Mouse (Mus musculus): ENCODE measurements at regions not wholly inside any gene's neighbourhood (a gene's known extent, or its start where the extent isn't known, plus 50 kb on each side); places are given as distances from the start of the nearest gene placed in this dataset.

DNA sequence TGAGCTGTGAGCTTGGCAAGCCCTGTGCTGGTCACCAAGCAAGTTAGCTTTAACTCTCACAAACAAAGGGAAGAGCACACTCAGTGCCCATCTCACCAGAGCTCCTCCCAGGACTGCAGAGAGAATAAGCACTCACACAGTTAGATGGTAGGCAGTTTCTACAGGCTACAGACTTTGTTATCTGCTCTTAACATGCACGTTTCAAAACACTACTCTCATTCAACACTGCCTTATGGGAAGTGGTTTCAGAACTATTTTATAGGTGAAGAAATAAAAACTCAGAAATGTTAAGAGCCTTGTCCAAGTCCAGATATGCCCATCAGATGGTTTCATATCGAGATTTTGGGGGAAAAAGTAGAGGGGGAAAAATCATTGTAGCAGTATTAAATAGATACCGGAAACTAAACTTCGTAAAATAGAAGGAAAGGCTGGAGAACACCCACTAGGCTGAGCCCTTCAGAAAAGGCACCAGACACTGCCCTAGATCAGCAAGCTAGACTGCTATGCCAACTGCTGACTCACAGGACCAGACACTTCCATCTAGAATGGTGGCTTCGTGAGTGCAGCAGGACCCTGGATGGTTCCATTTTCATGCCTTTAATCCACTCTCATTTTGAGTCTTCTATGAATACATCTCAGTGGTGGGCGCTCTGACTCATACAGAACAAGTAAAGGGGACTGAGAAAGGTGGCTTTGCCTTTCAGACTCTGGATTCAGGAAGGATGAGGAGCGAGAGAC lies 51.3 kb upstream of the Serbp1 start:
- no peak for DNase-seq (ENCODE audit: low spot score)

DNA sequence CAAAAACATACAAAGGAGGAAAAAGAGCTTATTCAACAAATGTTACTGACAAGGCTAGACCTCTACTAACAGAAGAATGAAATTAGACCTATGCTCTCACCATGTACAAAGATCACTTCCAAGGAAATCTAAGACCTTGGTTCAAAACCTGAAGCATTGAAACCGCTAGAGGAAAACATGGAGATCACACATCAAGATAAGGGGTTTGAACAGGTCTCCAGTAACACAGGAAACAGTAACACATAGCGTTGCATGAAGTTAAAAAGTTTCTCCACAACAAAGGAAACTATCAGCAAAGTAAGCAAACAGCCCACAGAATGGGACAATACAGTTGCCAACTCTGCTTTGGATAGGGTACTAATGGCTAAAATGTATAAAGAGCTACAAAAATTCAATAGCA lies 53.3 kb upstream of the Serbp1 start:
- DNase-seq (ENCODE audit: low spot score) = no peak

DNA sequence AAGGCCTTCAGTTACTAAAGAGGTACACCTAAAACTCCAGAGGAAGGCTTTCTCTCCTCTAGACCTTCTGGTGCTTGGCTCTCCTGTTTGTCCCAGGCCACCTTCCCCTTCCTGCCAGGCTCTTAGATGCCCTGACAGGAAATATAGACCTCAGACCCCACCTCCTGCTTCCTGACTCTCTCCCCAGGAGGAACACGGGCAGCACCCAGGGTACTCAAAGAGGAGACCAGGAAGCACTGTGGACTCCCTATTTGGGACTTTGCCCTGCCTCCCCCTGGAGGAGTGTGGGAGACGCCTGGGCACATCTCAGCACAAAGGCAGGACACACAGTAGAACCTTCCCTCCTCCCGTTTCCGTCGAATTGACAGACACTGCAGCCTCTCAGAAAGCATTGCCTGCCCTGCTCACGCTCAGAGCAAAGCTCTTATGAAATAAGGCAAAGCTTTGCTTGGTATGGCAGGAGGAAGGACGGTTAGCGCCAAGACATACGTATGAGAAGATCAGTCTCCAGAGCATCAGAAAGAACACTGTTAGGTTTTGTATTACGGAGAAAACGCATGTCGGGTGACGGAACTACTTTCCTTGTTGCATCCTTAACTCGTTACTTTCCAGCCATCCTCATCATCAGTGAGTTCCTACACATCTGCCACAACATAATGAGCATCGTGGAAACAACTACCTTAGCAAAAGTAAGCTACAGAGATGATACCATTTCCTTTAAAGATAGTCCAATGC lies 54.3 kb upstream of the Serbp1 start:
- DNase-seq (ENCODE audit: low spot score) = no peak

DNA sequence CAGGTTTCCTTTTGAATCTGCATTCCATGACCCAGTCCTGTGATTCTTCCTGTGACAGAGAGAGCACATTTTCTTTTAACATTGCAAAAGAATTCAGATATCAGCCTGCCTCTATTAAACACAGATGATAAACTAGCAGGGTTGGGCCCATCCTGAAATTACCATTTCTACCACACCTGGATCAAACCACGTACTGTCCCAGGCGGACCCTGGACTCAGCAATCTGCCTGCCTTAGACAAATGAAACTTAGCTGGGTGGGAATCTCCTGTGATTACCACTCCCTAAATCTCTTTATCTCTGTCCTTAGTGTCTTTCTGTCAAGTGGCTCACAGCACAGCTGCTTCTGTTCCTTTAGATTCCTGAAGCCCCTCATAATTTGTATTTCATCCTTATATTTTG lies 55.5 kb upstream of the Serbp1 start:
- no peak for DNase-seq (ENCODE audit: low spot score)

DNA sequence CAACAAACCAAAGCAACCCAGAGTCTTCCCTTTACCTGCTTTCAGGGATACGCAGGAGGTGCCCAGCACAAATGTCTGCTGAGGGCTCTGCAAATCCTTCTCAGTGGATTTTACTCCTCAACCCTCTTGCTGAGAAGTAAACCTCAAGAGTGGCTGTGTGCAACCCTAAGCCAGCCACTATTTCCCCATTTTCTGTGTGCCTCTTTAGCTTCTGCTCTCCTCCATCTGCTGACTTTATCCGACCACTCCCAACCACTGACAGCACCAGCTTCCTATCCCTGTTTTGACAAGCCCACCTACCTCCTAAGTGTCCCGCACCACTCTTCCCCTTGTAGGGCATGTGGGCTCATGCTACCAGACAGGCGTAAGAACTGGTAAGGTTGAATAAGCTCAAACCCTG lies 56.5 kb upstream of the Serbp1 start:
- no peak for DNase-seq (ENCODE audit: low spot score)

DNA sequence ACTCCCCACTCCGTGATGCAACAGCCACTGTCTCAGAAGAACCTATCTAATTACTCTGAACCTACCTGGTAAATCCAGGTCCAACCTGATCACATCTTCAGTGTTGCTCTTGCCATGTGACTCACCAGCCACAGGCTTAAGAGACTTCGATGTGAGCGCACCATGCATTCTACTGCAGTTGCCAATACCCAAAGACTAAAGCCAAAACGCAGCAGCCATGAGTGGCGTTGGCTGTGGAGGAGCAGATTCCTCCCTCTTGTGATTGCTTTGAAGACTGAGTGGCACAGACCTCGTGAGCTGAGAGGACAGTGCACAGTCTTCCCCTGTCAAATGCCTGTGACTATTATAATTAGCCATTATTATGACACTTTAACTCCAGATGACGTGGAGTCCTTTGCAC lies 58.6 kb upstream of the Serbp1 start:
- no peak for DNase-seq (ENCODE audit: low spot score)

DNA sequence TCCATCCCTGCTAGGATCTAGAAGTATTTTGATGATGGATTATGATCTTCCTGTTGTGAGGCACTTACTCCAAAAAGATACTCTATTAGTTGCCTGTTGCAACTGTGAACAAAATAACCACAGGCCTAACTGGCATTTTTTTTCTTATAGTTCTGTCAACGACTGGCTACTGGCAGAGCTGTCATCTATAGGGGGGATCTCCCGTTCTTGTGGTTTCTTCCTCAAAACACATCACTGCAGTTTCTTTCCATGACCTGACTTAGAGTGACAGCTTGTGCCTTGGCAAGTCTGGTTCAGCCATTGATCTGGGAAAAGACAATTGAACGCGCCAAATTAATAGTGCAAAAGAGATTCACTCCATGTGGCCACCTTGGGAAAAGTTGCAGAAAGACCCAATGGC lies 59.4 kb upstream of the Serbp1 start:
- no peak for DNase-seq (ENCODE audit: low spot score)

DNA sequence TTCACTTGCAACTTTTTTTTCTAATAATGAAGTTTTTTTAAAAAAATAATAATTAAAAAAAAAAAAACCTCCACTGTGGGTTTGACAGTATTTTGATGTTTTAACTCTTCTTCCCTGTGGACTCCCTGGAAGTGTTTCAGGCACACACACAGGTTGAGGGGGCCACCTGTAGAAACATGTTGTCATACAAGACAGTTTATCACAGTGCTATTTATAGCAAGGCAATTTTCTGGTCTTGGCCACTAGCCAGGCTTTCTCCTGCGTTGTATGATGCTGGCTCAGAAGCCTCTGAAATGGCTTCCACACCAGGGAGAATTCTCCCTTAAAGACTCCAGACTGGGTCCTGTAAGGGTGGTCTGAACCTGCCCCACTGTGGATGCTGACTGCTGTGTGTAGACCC lies 59.9 kb upstream of the Serbp1 start:
- DNase-seq (ENCODE audit: low spot score) = no peak

DNA sequence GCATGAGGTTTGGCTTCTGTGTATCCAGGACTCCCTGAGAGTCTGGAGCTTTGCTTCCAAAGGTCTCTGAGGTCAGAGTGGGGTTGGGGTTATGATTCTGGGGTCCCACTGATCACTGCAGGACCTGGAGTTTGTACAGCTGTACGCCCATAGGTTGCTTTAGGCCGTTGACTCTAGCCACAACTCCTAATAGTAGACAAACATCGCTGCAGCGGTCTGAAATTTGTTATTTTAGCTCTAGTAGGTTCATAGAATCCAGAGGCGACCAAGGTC lies 67.4 kb upstream of the Serbp1 start:
- no peak for DNase-seq (ENCODE audit: low spot score)

DNA sequence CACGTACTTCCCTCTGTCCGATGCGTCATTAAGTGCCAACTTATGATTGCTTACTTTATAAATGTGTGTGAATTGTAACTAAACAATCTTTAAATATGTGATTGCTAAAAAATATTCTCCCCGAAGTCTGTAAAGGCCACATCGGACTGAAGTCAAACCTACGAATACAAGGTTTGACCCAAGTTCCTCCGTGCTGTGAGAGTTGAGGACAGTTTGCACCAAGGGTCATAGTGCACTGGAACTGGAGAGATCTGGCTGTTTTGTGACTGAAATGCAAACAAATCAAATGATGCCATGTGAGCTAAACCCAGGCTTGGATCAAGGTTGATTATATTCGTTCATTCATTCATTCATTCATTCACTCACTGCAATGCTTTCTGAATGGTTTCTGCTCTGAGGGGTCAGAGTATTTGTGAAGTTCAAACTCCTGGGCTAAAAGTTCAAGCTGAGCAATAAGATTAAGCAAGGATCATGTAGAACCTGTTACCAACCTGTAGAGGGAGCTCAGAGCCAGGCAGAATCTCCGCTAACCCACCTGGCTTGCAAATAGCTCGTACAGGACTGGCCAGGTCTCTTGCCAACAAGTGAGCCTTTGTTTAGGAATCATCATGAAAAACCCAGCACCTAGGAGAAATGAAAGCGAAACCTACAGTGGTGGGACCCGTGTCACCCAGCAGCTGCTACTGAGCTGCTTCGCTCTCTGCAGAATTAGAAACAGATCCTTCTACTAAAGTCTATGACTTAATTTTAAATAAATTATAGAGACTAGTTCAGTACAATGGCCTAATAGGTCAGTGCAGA lies 67.9 kb upstream of the Serbp1 start:
- DNase-seq (ENCODE audit: low spot score) = peak; percentile 50

DNA sequence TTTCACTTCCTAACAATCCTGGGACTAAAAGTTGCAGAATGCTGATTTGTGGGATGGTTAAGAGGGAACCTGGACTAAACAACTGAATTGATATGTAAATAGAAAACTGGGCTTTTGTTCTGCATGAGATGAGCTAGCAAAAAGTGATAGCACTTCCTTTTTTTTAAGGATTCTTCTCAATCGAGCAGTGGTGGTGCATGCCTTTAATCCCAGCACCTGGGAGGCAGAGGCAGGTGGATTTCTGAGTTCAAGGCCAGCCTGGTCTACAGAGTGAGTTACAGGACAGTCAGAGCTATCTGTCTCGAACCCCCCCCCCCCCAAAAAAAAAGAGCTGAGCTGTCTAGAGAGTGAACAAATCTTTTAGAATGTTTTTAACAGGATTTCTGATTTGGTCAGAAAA lies 69.2 kb upstream of the Serbp1 start:
- no peak for DNase-seq (ENCODE audit: low spot score)

DNA sequence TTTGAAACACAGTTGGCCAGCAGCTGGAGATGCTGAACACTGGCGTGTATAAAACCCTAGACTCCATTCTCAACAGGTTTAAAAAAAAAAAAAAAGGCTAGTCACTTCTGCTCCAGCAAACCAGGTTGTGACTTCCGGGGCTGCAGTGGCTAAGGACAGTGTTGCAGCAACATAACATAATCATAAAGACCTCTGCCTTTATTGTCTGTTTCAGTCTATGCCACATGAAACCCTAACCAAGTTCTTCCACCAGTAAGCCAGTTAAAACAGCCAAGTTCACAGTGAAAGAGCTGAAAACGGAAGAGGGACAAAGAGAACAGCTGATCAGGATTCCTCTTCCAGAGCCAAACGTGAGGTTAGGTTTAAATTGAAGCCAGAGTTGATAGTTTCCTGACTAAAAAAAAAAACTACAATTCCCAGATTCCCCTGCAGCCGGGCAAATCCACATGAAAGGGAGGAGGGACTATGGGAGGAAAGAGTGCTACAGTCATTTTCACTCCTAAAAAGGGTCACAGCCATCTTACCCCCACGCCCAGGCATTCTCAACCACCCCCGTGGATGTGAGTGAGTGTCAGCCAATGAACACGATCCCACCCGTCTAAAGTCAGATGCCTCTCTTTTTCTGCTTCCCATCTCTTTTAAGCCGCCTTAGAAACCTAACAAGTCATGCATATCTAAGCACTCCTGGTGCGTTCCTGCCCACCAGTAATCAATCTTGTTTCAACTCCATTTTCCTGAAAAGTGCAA lies 69.8 kb upstream of the Serbp1 start:
- peak; percentile 39 for DNase-seq (ENCODE audit: low spot score)

DNA sequence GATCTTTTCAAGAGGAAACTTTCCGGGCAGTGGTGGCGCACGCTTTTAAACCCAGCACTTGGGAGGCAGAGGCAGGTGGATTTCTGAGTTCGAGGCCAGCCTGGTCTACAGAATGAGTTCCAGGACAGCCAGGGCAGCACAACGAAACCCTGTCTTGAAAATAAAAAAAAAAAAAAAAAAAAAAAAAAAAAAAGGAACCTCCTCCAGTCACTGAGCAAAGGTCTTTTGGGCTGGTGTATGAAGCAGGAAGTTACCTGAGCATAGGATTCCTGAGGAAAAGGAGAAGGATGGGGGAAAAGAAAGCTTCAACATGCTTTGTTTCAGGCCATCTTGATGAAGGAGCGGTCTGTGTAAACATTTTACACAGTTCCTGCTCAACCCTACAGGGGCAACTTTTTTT lies 72.9 kb upstream of the Serbp1 start:
- DNase-seq (ENCODE audit: low spot score) = no peak

DNA sequence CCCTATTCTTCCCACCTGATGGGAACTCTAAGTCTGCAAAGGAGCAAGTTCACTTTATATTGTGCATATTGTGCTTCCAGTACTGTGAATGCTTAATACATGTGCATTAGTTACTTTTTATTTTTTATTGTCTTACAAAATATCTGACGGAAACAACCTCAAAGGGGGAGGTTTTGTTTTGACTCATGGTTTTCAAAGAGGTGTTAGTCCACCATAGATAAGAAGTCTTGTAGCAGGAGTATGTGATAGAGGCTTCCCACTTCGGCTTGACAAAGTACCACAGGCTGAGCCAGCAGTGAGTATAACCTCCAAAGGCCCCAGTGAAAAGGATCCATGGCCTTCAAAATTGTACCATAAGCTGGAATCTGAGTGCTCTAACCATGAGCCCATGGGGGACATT lies 74.0 kb upstream of the Serbp1 start:
- DNase-seq (ENCODE audit: low spot score) = no peak

DNA sequence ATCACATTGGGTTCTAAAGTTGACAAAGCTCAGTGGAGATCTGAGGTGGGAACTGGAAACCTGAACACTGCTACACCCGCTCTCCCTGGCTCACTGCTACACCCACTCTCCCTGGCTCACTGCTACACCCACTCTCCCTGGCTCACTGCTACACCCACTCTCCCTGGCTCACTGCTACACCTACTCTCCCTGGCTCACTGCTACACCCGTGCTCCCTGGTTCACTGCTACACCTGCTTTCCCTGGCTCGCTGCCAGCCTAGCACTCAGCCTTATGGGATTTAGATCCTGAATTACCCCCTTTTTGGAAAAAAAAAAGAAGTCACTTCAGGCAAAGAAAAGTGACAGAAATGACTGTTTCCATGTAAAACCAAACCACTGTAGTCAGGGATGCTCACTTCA lies 75.2 kb upstream of the Serbp1 start:
- no peak for DNase-seq (ENCODE audit: low spot score)

DNA sequence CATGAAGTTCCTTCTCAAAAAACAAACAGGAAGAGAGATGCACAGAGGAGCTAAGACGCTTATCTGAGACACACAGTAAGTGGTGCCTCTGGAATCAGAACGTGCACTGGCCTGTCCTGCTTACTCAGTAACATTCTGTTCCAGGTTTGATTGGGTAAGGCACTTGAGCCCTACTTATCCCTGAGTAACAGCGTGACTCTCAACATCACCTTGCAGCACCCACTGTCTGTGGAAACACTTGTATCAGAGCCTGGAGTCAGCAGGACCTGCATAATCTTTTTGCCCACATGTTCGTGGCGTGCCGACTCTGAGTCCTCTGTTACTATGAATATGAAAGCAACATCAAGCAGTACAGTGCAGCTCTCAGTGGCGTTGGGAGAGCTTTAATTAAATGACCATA lies 76.4 kb upstream of the Serbp1 start:
- no peak for DNase-seq (ENCODE audit: low spot score)

DNA sequence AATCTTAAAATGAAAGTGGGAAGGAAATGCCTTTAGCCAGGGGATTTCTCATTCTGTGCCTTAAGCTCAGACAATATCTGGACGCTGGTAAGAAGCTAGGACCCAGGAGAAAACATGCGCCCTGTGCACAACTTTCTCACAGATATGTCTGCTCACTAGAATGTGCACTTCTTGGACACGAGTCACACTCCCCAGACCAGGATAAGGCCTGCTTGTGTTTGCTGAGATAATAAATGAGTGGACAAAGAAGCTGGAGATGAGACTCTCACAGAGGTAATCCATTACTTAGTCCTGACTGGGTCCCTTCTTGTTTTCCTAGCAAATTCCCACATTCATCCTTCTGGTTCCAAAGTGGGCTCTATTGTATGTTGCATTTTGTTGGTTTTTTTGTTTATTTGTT lies 77.4 kb upstream of the Serbp1 start:
- DNase-seq (ENCODE audit: low spot score) = no peak

DNA sequence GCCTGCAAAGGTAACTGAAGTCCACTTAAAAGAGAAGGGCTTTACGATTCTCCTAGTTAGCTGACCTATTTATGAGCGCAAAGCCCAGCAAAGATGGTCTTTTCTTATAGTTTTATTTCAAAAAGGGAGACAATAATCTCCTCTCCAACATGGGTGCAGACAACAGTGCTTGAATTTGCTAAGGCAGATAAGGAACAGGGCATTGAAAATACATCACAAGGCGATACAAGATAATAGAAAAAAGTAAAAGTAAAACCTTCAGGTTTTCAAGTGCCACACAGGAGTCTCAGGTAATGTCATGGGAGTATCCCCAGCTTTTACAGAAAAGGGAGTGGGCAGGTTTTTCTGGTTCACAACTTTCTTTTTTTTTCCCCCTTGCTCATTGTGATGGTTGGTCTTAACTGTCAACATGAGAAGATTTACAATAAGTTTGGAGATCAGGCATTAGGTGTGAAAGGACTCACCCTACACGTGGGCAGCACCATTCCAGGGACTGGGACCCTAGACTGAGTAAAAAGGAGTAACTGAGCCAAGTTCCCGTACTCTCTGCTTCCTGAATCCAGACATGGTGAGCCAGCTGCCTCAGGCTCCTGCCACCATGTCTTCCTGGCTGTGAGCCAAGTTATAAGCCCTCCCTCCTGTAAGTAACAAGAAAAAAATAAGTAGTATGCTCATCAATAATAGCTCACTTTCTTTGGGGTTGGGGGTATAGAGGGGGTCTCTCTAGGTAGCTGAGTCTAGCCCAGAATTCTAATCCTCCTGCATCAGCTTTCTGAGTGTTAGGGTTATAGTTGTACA lies 78.1 kb upstream of the Serbp1 start:
- DNase-seq (ENCODE audit: low spot score) = no peak

DNA sequence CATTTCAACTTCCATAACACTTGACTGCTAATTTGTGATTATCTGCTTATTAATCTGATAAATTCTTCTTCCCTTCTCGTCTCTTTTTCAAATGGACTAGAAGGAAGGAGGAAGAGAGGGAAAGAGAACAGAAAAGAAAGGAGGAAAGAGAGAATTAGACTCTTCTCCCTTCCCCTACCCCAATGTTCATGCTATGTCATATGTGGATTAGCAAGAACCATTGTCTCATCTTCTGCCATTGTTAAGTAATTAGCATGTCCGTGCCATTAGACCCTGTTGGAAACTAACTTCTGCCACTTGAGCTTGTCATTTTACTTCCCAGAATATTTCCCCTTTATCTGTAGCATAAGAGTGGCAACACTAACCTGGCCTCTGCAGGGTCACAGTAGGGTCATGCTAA lies 78.8 kb upstream of the Serbp1 start:
- DNase-seq (ENCODE audit: low spot score) = no peak

DNA sequence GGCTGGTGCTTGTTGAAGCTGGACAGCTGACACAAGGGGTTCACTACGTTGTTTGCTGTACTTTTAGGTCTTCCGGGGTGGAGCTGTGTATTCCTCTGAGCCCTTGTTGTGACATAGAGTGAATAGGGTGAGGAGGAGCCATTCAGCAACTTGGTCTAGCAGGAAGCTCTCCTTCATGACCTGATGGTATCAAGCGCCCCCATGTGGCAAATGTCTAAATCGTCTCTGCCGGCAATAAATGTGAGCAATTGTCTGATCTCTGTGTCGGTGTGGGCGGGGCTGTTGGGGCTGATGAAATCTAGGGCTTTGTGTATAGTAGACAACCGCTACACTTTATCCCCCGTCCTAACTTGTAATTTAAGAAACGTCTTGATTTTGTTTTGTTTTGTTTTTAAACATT lies 79.2 kb upstream of the Serbp1 start:
- DNase-seq (ENCODE audit: low spot score) = peak; percentile 78

DNA sequence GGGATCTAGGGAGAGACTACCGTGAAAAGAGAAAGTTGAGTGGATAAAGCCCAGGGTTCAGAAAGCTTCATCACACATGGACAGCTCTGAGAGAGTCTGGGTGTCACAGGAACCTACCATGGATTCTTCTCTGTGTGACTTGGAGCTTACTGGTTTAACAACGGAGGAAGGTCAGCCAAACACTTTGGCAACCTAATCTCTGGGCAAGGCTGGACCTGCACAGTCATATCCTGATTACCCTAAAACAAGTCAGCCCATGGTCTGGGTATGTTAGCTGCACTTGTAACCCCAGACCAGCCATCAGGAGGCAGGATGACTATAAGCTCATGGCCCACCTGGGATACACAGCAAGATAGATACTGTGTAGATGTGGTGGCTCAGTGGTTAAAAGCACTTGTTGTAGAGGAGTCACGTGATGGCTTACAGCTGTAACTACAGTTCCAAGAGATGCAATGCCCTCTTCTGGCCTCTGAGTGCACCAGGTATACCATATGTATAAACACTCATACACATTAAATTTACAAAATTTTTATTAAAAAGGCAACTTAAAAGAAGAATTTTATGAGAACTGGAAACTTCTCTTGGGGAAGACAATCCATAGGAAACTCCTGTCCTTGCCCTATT lies 85.0 kb upstream of the Serbp1 start:
- DNase-seq (ENCODE audit: low spot score) = no peak
